Mouse (Mus musculus) CH12.LX (cell line): ENCODE data around the gene Sesn2.

Experiments used
- CHD1 ChIP-seq: IDR thresholded peaks from 2 replicates; pipeline ENCODE4 v1.6.1; 2012; ENCODE audit warnings: low read depth, low read length, improper control_type of control experiment, inconsistent platforms
- CTCF ChIP-seq, 2 experiments: IDR thresholded peaks in 1 of 2; conservative IDR thresholded peaks in 1 of 2; 2 replicates each; pipeline ENCODE4 v1.5.1; 2011 to 2012; ENCODE audit warnings: low read depth in 2 of 2, low read length in 2 of 2, improper control_type of control experiment in 1 of 2, inconsistent platforms in 1 of 2, mild to moderate bottlenecking in 1 of 2, moderate library complexity in 1 of 2
- ETS1 ChIP-seq: conservative IDR thresholded peaks from 2 replicates; pipeline ENCODE4 v1.6.1; 2012; ENCODE audit warnings: low read depth, mild to moderate bottlenecking, inconsistent platforms, low read length, improper control_type of control experiment, moderate library complexity
- MAFK ChIP-seq: IDR thresholded peaks from 2 replicates; pipeline ENCODE4 v1.6.1; 2011; ENCODE audit warnings: low read length, improper control_type of control experiment; ENCODE audit not compliant: insufficient replicate concordance

DNA sequence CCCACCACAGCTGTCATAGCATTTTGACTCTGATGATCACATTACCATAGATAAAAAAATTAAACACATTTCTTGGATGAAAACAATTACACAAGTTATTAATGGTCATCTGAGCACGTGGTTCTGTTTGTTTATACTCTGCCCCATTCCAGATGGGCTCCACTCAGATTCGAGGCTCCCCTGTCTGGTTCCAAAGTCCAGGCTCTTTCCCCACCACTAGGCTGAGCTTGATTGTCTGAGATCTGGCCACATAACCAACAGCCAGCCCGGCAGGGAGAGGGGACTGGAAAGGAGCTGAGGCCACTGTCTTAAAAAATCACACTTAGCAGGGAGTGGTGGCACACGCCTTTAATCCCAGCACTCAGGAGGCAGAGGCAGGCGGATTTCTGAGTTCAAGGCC, 25.5 kb downstream of the Sesn2 start:
- TF ChIP-seq ETS1 (no peak), CHD1 (no peak), MAFK (no peak), CTCF (conservative IDR thresholded peaks at IDR 0.05 in 1 of 2, IDR thresholded peaks at IDR 0.05 in 1 of 2; ENCODE audit: low read depth in 2 of 2, low read length in 2 of 2) (no peak)
